Mouse (Mus musculus): ENCODE data around the gene Gm17651. TPM values are rescaled to one million over a fixed set of nuclear protein-coding genes. Genes with fewer than 3 reads are reported as not detected.

Gm17651 gene
- not detected in 2 replicates for polyA plus RNA-seq (2015; fragmentation: Nextera tagmentation; extraction: Ambion mirVana)

DNA sequence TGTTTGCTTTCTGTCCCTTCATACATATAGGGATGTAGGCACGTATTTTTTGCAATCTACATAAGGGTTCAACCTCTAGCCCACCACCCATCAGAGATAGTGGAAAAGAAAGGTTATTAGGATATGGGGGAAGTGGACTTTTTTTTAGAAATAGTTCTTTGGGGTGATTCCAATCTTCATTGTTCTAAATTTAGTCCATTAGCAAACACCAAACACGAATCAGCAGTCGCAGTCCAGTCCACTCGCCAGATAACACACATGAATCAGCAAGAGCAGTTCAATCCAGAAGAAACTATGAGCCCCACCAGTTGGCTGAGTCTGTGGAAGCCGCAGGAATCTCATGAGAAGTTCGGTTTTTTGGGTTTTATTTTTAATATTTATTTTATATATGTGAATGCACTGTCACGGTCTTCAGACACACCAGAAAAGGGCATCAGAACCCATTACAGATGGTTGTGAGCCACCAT, at the start of gene Gm17651:
TSS of gene Gm17651 (minus strand) at position 51 of the 467 bp plus-strand sequence.
- Histone ChIP-seq H3K36me3 (ENCODE audit: insufficient read depth, low read length) (peaks cover 11% of the 10 kb centered on the region), H3K4me3 (ENCODE audit: low read length) (no peak within 1 kb of the TSS), H3K9me3 (ENCODE audit: low read length) (no peaks in the 10 kb centered on the region), H3K4me2 (replicated peaks; ENCODE audit: low read depth, low read length) (no peak within 1 kb of the TSS), H3K9ac (replicated peaks; ENCODE audit: low read length) (no peak within 1 kb of the TSS), H3K27me3 (ENCODE audit: insufficient read depth, low read length) (no peaks in the 10 kb centered on the region), H3K27ac (ENCODE audit: low read length) (no peak within 1 kb of the TSS), H3K4me1 (ENCODE audit: insufficient read depth, low read length) (no peaks in the 10 kb centered on the region)
- 90% methylated on average over 7 of the region's 7 CpGs for WGBS
- no peak for ATAC-seq (ENCODE audit: low FRiP score, low TSS enrichment)

DNA sequence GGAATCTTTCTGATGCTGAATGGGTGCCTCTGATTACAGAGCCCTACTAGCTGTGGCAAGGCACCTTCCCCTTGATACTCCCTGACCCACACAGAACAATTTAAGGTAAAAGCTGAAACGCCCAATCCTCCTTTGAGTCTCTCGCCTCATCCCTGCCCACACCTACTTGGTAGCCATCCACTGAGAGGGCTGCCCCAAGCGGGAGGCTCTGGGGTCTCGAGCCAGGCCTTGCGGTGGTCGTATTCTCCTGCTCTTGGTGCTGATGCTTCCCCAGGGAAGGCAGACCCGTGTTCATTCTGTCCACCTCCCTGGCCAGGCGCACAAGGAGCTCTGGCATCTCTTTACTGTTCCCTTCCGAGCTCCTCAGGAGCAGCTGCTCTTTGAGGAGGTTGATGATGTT, 44.6 kb upstream of the Gm17651 start:
- no peak overlapping the region for H3K4me3 ChIP-seq (ENCODE audit: low read length)
- WGBS, result 80% methylated on average over 9 of the region's 9 CpGs
- no peaks in the 10 kb centered on the region for H3K36me3 ChIP-seq (ENCODE audit: insufficient read depth, low read length)
- H3K4me1 ChIP-seq (ENCODE audit: insufficient read depth, low read length), result no peaks in the 10 kb centered on the region
- peaks cover 8% of the 10 kb centered on the region for H3K9me3 ChIP-seq (ENCODE audit: low read length)
- no peak for ATAC-seq (ENCODE audit: low FRiP score, low TSS enrichment)
- no peak overlapping the region for H3K27ac ChIP-seq (ENCODE audit: low read length)
- no peaks in the 10 kb centered on the region for H3K27me3 ChIP-seq (ENCODE audit: insufficient read depth, low read length)
- no peak overlapping the region for H3K4me2 ChIP-seq (replicated peaks; ENCODE audit: low read depth, low read length)
- no peak overlapping the region for H3K9ac ChIP-seq (replicated peaks; ENCODE audit: low read length)

DNA sequence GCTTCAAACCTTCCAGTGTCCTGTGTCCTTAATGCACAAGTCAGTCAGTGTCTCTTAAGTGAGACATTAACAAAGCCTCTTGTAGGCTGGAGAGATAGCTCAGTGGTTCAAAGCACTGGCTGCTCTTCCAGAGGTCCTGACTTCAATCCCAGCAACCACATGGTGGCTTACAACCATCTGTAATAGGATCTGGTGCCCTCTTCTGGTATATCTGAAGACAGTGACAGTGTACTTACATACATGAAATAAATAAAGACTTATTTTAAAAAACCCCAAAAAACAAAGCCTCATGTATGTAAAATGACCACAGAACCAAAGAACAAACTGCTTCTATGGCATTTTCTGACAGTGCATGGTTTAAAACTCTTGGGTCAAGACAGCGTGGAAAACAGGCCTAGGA, 41.4 kb upstream of the Gm17651 start:
- Histone ChIP-seq H3K9ac (replicated peaks; ENCODE audit: low read length) (no peak overlapping the region), H3K4me1 (ENCODE audit: insufficient read depth, low read length) (no peaks in the 10 kb centered on the region), H3K4me3 (ENCODE audit: low read length) (no peak overlapping the region), H3K36me3 (ENCODE audit: insufficient read depth, low read length) (no peaks in the 10 kb centered on the region), H3K9me3 (ENCODE audit: low read length) (no peaks in the 10 kb centered on the region), H3K27ac (ENCODE audit: low read length) (no peak overlapping the region), H3K4me2 (replicated peaks; ENCODE audit: low read depth, low read length) (no peak overlapping the region), H3K27me3 (ENCODE audit: insufficient read depth, low read length) (no peaks in the 10 kb centered on the region)
- 74% methylated on average over 1 of the region's 1 CpGs for WGBS
- ATAC-seq (ENCODE audit: low FRiP score, low TSS enrichment), result no peak

DNA sequence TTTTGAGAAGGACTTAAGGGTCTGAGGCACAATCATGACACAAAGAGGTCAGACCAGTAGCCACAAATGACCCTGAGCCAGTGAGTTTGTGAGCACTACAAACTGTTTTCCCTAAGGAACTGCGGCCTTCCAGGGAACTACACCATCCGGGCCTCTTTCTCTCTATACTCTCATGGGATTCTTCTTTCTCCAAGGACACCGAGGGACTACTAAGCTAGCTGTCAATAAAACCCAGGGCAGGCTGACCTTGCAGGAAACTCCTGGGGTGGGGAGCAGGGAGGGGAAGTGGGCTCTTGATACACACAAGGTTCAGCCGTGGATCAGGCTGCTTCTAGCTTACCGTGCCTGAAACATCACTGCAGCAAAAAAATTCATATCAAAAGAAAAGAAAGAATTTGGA, 36.4 kb upstream of the Gm17651 start:
- WGBS, result 51% methylated on average over 5 of the region's 5 CpGs
- no peaks in the 10 kb centered on the region for H3K9me3 ChIP-seq (ENCODE audit: low read length)
- no peaks in the 10 kb centered on the region for H3K4me1 ChIP-seq (ENCODE audit: insufficient read depth, low read length)

DNA sequence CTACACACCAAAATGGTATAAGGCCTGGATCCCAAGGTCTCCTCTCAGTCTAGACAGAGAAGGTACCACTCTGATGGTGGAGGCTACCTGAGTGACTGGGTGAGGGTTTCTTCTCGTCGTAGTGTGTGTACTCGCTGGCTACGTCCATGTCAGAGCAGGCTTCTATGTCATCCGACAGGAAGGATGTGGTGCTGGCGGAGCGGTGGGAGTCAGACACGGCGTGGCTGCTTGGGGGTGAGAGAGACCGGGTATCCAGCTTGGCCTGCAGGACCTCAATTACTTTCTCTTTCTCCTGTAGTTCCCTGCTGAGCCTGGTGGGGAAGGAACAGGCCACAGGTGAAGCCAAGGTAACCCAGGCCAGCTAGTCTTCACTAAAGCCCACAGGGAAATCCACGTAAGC, 35.6 kb upstream of the Gm17651 start:
- WGBS, result 89% methylated on average over 11 of the region's 11 CpGs
- ATAC-seq (ENCODE audit: low FRiP score, low TSS enrichment), result no peak

More for the DNA sequence above, 36.4 kb upstream of the Gm17651 start:
- Histone ChIP-seq H3K4me3 (ENCODE audit: low read length) (no peak overlapping the region), H3K36me3 (ENCODE audit: insufficient read depth, low read length) (no peaks in the 10 kb centered on the region), H3K27ac (ENCODE audit: low read length) (no peak overlapping the region), H3K4me2 (replicated peaks; ENCODE audit: low read depth, low read length) (no peak overlapping the region), H3K9ac (replicated peaks; ENCODE audit: low read length) (no peak overlapping the region), H3K27me3 (ENCODE audit: insufficient read depth, low read length) (no peaks in the 10 kb centered on the region)
- ATAC-seq (ENCODE audit: low FRiP score, low TSS enrichment), result no peak

DNA sequence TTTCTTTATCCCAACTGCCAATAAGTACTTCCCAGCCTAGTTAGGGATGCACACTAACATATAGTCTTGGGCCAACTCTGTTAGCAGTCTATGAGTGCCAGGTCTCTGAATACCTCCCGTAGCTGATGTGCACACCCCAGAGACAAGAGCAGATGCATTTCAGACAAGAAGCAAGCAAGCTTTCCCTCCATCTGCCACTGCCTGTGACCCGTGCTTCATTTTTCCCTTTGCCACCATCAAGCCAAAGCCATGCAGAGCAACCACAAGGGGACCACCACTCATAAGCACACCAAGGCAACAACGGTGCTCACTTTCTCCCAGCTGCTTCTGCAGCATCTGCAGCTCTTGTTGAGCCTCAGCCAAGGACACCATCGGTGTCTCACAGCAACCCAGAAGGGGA, 32.1 kb upstream of the Gm17651 start:
- H3K9me3 ChIP-seq (ENCODE audit: low read length), result no peaks in the 10 kb centered on the region
- 89% methylated on average over 4 of the region's 4 CpGs for WGBS

More for the DNA sequence above, 35.6 kb upstream of the Gm17651 start:
- Histone ChIP-seq H3K4me1 (ENCODE audit: insufficient read depth, low read length) (no peaks in the 10 kb centered on the region), H3K27me3 (ENCODE audit: insufficient read depth, low read length) (no peaks in the 10 kb centered on the region), H3K27ac (ENCODE audit: low read length) (no peak overlapping the region), H3K36me3 (ENCODE audit: insufficient read depth, low read length) (no peaks in the 10 kb centered on the region), H3K9ac (replicated peaks; ENCODE audit: low read length) (no peak overlapping the region), H3K4me3 (ENCODE audit: low read length) (no peak overlapping the region), H3K4me2 (replicated peaks; ENCODE audit: low read depth, low read length) (no peak overlapping the region), H3K9me3 (ENCODE audit: low read length) (no peaks in the 10 kb centered on the region)

DNA sequence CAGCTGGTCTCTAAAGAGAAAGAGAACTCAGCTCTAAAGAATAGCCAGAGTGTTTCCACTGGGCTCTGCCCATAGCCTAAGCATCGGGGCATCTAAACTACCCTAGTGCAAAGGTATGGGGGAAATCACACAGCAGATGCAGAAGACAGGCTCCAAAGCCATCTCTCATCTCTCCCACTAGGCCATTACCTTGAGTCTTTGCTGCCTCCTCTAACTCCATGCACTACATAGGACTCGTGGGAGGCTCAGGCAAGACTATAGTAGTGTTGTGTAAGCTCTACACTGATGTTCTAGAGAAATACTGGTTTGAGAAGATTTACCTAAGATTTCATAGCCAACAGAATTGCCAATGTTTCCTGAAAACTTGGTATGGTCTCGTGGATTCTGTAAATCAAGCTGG, 31.0 kb upstream of the Gm17651 start:
- no peak overlapping the region for H3K4me2 ChIP-seq (replicated peaks; ENCODE audit: low read depth, low read length)
- no peak for ATAC-seq (ENCODE audit: low FRiP score, low TSS enrichment)
- no peaks in the 10 kb centered on the region for H3K27me3 ChIP-seq (ENCODE audit: insufficient read depth, low read length)
- no peaks in the 10 kb centered on the region for H3K9me3 ChIP-seq (ENCODE audit: low read length)
- H3K4me3 ChIP-seq (ENCODE audit: low read length), result no peak overlapping the region
- H3K9ac ChIP-seq (replicated peaks; ENCODE audit: low read length), result no peak overlapping the region
- no peaks in the 10 kb centered on the region for H3K36me3 ChIP-seq (ENCODE audit: insufficient read depth, low read length)
- H3K27ac ChIP-seq (ENCODE audit: low read length), result no peak overlapping the region
- WGBS, result 79% methylated on average over 3 of the region's 3 CpGs
- no peaks in the 10 kb centered on the region for H3K4me1 ChIP-seq (ENCODE audit: insufficient read depth, low read length)

More for the DNA sequence above, 32.1 kb upstream of the Gm17651 start:
- Histone ChIP-seq H3K36me3 (ENCODE audit: insufficient read depth, low read length) (no peaks in the 10 kb centered on the region), H3K4me1 (ENCODE audit: insufficient read depth, low read length) (no peaks in the 10 kb centered on the region), H3K4me3 (ENCODE audit: low read length) (no peak overlapping the region), H3K9ac (replicated peaks; ENCODE audit: low read length) (no peak overlapping the region), H3K27ac (ENCODE audit: low read length) (no peak overlapping the region), H3K4me2 (replicated peaks; ENCODE audit: low read depth, low read length) (no peak overlapping the region), H3K27me3 (ENCODE audit: insufficient read depth, low read length) (no peaks in the 10 kb centered on the region)
- ATAC-seq (ENCODE audit: low FRiP score, low TSS enrichment), result no peak

DNA sequence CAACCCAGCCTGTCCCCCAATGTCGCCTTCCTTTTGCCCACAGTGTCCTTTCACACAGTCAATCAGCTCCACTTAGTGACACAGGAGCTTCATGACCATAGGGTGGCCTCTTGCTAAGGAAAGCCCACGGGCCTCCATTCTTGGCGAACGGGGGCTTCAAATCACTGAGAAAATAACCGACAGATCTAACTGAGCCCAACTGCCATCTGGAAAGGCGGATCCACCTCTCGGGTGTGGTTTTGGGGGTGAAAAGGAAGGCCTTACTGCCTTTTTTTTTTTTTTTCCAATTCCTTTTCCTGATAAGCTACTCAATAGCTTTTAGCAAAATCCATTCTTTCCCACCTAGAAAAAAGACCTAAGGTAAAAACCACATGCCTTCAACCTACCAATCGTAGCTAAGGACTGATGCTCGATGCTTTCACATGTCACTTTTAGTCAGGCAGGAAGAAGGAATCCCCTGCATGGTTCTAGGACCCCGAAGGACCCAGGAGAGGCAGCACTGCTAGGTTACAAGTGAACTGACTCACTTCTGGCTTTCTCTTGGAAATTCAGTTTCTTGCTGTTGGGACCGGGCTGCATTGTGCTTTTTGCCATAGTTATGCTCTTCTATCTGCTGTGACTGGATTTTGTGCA, 28.1 kb upstream of the Gm17651 start:
- no peak overlapping the region for H3K9ac ChIP-seq (replicated peaks; ENCODE audit: low read length)
- 86% methylated on average over 11 of the region's 11 CpGs for WGBS

DNA sequence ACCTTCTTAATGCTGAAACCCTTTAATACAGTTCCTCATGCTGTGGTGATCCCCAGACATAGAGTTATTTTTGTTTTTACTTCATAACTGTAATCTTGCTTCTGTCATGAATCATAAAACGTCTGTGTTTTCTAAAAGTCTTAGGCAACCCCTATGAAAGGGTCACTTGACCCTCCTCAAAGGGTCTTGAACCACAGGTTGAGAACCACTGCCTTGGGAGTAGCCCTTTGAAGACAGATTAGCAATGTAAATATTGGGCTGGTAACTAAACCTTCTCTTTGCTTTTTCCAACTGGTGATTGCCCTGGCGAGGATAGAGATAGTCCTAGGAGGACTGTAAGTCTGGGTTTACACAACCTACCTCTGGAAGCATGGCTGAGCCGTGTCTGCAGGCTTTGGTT, 26.7 kb upstream of the Gm17651 start:
- H3K9ac ChIP-seq (replicated peaks; ENCODE audit: low read length), result no peak overlapping the region
- no peaks in the 10 kb centered on the region for H3K9me3 ChIP-seq (ENCODE audit: low read length)
- no peak overlapping the region for H3K4me3 ChIP-seq (ENCODE audit: low read length)
- H3K4me2 ChIP-seq (replicated peaks; ENCODE audit: low read depth, low read length), result no peak overlapping the region
- H3K4me1 ChIP-seq (ENCODE audit: insufficient read depth, low read length), result no peaks in the 10 kb centered on the region
- ATAC-seq (ENCODE audit: low FRiP score, low TSS enrichment), result no peak
- H3K27me3 ChIP-seq (ENCODE audit: insufficient read depth, low read length), result no peaks in the 10 kb centered on the region
- no peaks in the 10 kb centered on the region for H3K36me3 ChIP-seq (ENCODE audit: insufficient read depth, low read length)
- no peak overlapping the region for H3K27ac ChIP-seq (ENCODE audit: low read length)
- 49% methylated on average over 3 of the region's 3 CpGs for WGBS

More for the DNA sequence above, 28.1 kb upstream of the Gm17651 start:
- no peak overlapping the region for H3K27ac ChIP-seq (ENCODE audit: low read length)
- H3K36me3 ChIP-seq (ENCODE audit: insufficient read depth, low read length), result no peaks in the 10 kb centered on the region
- H3K9me3 ChIP-seq (ENCODE audit: low read length), result no peaks in the 10 kb centered on the region
- no peaks in the 10 kb centered on the region for H3K27me3 ChIP-seq (ENCODE audit: insufficient read depth, low read length)
- ATAC-seq (ENCODE audit: low FRiP score, low TSS enrichment), result no peak
- no peaks in the 10 kb centered on the region for H3K4me1 ChIP-seq (ENCODE audit: insufficient read depth, low read length)
- no peak overlapping the region for H3K4me3 ChIP-seq (ENCODE audit: low read length)
- no peak overlapping the region for H3K4me2 ChIP-seq (replicated peaks; ENCODE audit: low read depth, low read length)

DNA sequence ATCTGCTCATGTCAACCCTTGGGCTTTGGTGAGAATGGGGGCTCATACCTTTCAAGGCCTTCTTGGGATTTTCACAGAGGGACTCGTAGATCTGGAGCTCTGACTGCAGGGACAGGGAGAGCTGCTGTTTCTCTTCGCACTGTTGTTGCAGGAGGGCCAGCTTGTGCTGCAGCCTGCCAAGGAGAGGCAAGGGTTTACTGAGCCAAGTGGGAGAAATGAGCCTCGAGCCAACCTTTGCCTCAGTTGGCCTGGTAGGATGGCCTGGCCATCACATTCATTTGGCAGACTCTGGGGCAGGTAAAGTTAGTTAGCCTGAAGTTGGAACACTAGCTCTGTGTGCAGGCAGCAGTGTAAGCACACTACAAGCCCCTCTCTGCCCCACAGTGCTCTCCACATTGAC, 24.6 kb upstream of the Gm17651 start:
- no peak for ATAC-seq (ENCODE audit: low FRiP score, low TSS enrichment)
- H3K27ac ChIP-seq (ENCODE audit: low read length), result no peak overlapping the region
- no peak overlapping the region for H3K4me2 ChIP-seq (replicated peaks; ENCODE audit: low read depth, low read length)
- no peaks in the 10 kb centered on the region for H3K9me3 ChIP-seq (ENCODE audit: low read length)
- no peaks in the 10 kb centered on the region for H3K36me3 ChIP-seq (ENCODE audit: insufficient read depth, low read length)
- no peak overlapping the region for H3K9ac ChIP-seq (replicated peaks; ENCODE audit: low read length)
- no peak overlapping the region for H3K4me3 ChIP-seq (ENCODE audit: low read length)
- no peaks in the 10 kb centered on the region for H3K4me1 ChIP-seq (ENCODE audit: insufficient read depth, low read length)
- WGBS, result 83% methylated on average over 3 of the region's 3 CpGs
- no peaks in the 10 kb centered on the region for H3K27me3 ChIP-seq (ENCODE audit: insufficient read depth, low read length)
